ENCODE assay signal across 8 mouse cellular contexts in genomic region chr5:76974207-76974553, GRCm38 (mm10). TPM values are rescaled to one million over a fixed set of nuclear protein-coding genes. Genes with fewer than 3 reads are reported as not detected.
A peak's percentile ranks its signal among the peaks of the same experiment; 100 is the strongest.
DNase-seq lines count a peak whose midpoint lies in the region; ATAC-seq and TF ChIP-seq lines count a peak whose summit lies in the region.

No protein-coding gene starts in this region.

- 0 out of 2 replicates have a peak, but pooled peaks have one; percentile 13 for ATAC-seq in embryonic facial prominence, embryonic 13.5 days (ENCODE audit: insufficient number of reproducible peaks, insufficient read depth, low FRiP score, low TSS enrichment, low read depth)
- ATAC-seq in intestine, embryonic 16.5 days: peak; percentile 58; the same call in 1 of the 2 replicates

- H3K4me3 ChIP-seq in lung, adult 2 months (replicated peaks; ENCODE audit: extremely low read depth, low read depth, low read length): peak overlapping the region; percentile 100
- H3K4me3 ChIP-seq in embryonic facial prominence, embryonic 13.5 days: peak overlapping the region; percentile 86
- H3K4me3 ChIP-seq in intestine, embryonic 16.5 days (ENCODE audit: low read length): peak overlapping the region; percentile 78
- peak overlapping the region; percentile 99 for H3K4me3 ChIP-seq in myocyte

- no peak for DNase-seq in lung, adult 2 months
- no peak for DNase-seq in lung, adult 18-20 months
- DNase-seq in retina, embryonic 14.5 days (ENCODE audit: low spot score): no peak
- DNase-seq in urinary bladder, postnatal 4 days (ENCODE audit: low spot score in 2 of 2): no peak
- DNase-seq in lung, postnatal 14 days: no peak

- H3K36me3 ChIP-seq in embryonic facial prominence, embryonic 13.5 days: peaks cover 32% of the 10 kb centered on the region
- H3K36me3 ChIP-seq in intestine, embryonic 16.5 days (ENCODE audit: control insufficient read depth, insufficient read depth, low read length): no peaks in the 10 kb centered on the region
- H3K36me3 ChIP-seq in myocyte (ENCODE audit: control insufficient read depth, insufficient read depth): peaks cover 18% of the 10 kb centered on the region

- no peaks in the 10 kb centered on the region for H3K9me3 ChIP-seq in embryonic facial prominence, embryonic 13.5 days
- no peaks in the 10 kb centered on the region for H3K9me3 ChIP-seq in intestine, embryonic 16.5 days (ENCODE audit: control insufficient read depth, low read length)

- TF ChIP-seq POLR2A in lung, adult 2 months (IDR thresholded peaks at IDR 0.05; ENCODE audit: borderline replicate concordance, extremely low read depth, low read depth, low read length): no peak
- no peak for TF ChIP-seq POLR2A in myocyte (IDR thresholded peaks at IDR 0.05; ENCODE audit: insufficient read length, low read depth)

- H3ac ChIP-seq in myocyte (ENCODE audit: control insufficient read depth, insufficient read length): peak overlapping the region; percentile 84

- H3K27me3 ChIP-seq in embryonic facial prominence, embryonic 13.5 days: no peaks in the 10 kb centered on the region
- no peaks in the 10 kb centered on the region for H3K27me3 ChIP-seq in intestine, embryonic 16.5 days (replicated peaks; ENCODE audit: control insufficient read depth, insufficient read depth, low read length)
- H3K27me3 ChIP-seq in myocyte (ENCODE audit: control insufficient read depth, insufficient read depth, insufficient read length): no peaks in the 10 kb centered on the region

- H3K79me2 ChIP-seq in myocyte (ENCODE audit: control insufficient read depth, insufficient read depth): peaks cover 27% of the 10 kb centered on the region

- peak overlapping the region; percentile 89 for H3K4me2 ChIP-seq in embryonic facial prominence, embryonic 13.5 days
- H3K4me2 ChIP-seq in intestine, embryonic 16.5 days (ENCODE audit: low read depth, low read length): peak overlapping the region; percentile 62
- H3K4me2 ChIP-seq in myocyte (ENCODE audit: low read depth): peak overlapping the region; percentile 85

- peak overlapping the region; percentile 88 for H3K9ac ChIP-seq in embryonic facial prominence, embryonic 13.5 days
- peak overlapping the region; percentile 92 for H3K9ac ChIP-seq in intestine, embryonic 16.5 days (ENCODE audit: low read depth, low read length)

- H3K27ac ChIP-seq in embryonic facial prominence, embryonic 13.5 days: peak overlapping the region; percentile 91; the same call in 1 of the 2 replicates
- no peak overlapping the region for H3K27ac ChIP-seq in intestine, embryonic 16.5 days (ENCODE audit: low read length)

- TF ChIP-seq CTCF in lung, adult 2 months (IDR thresholded peaks at IDR 0.05; ENCODE audit: insufficient read depth, low read length): no peak

- H3K4me1 ChIP-seq in lung, adult 2 months (ENCODE audit: control insufficient read depth, insufficient read depth, low read length): peaks cover 7% of the 10 kb centered on the region
- peaks cover 21% of the 10 kb centered on the region for H3K4me1 ChIP-seq in embryonic facial prominence, embryonic 13.5 days
- peaks cover 11% of the 10 kb centered on the region; the same call in 1 of the 2 replicates for H3K4me1 ChIP-seq in intestine, embryonic 16.5 days (ENCODE audit: control insufficient read depth, insufficient read depth, low read length)

- 1% methylated on average over 17 of the region's 17 CpGs for WGBS in lung, adult 2 months
- WGBS in embryonic facial prominence, embryonic 13.5 days: 4% methylated on average over 17 of the region's 17 CpGs
- 2% methylated on average over 17 of the region's 17 CpGs for WGBS in intestine, embryonic 16.5 days

TF ChIP-seq in myocyte, 11 proteins besides CTCF, POLR2A, EP300 and RAD21:
- TF ChIP-seq MAX (IDR thresholded peaks at IDR 0.05; ENCODE audit: low read depth): no peak
- no peak for TF ChIP-seq REST (IDR thresholded peaks at IDR 0.05; ENCODE audit: insufficient read depth, insufficient read length)
- TF ChIP-seq USF1 (IDR thresholded peaks at IDR 0.05; ENCODE audit: low read depth): no peak
- no peak for TF ChIP-seq POLR2AphosphoS2 (IDR thresholded peaks at IDR 0.05; ENCODE audit: insufficient read length, low read depth)

RNA-seq across cellular contexts. Expression of gene Srp72, which starts 0.3 kb away (rescaled TPM):
- 15.1 and 21.6 TPM in 2 replicates for polyA plus RNA-seq in lung, adult 2 months (2012; rRNA removed)
- polyA plus RNA-seq in embryonic facial prominence, embryonic 13.5 days (2015; fragmentation: Nextera tagmentation; extraction: Ambion mirVana): 99.7 and 107 TPM in 2 replicates
- polyA plus RNA-seq in intestine, embryonic 16.5 days (2015; fragmentation: Nextera tagmentation; extraction: Ambion mirVana): 80.8 and 90.7 TPM in 2 replicates
- 54.2 TPM for polyA plus RNA-seq in myocyte (2012; fragmentation: generic; extraction: Trizol)

RNA-seq across cellular contexts. Expression of gene Ppat, which starts 22.8 kb away (rescaled TPM):
- polyA plus RNA-seq in lung, adult 2 months (2012; rRNA removed): 4.3 and 4.8 TPM in 2 replicates
- polyA plus RNA-seq in embryonic facial prominence, embryonic 13.5 days (2015; fragmentation: Nextera tagmentation; extraction: Ambion mirVana): 22.8 and 23.2 TPM in 2 replicates
- polyA plus RNA-seq in intestine, embryonic 16.5 days (2015; fragmentation: Nextera tagmentation; extraction: Ambion mirVana): 21.0 and 22.1 TPM in 2 replicates
- polyA plus RNA-seq in myocyte (2012; fragmentation: generic; extraction: Trizol): 6.9 TPM

RNA-seq across cellular contexts. Expression of gene Paics, which starts 23.1 kb away (rescaled TPM):
- polyA plus RNA-seq in lung, adult 2 months (2012; rRNA removed): 44.0 and 44.2 TPM in 2 replicates
- 279 and 283 TPM in 2 replicates for polyA plus RNA-seq in embryonic facial prominence, embryonic 13.5 days (2015; fragmentation: Nextera tagmentation; extraction: Ambion mirVana)
- polyA plus RNA-seq in intestine, embryonic 16.5 days (2015; fragmentation: Nextera tagmentation; extraction: Ambion mirVana): 150 and 169 TPM in 2 replicates
- polyA plus RNA-seq in myocyte (2012; fragmentation: generic; extraction: Trizol): 69.9 TPM

RNA-seq across cellular contexts. Expression of gene Arl9, which starts 29.7 kb away (rescaled TPM):
- not detected in 2 replicates for polyA plus RNA-seq in lung, adult 2 months (2012; rRNA removed)
- not detected in 2 replicates for polyA plus RNA-seq in embryonic facial prominence, embryonic 13.5 days (2015; fragmentation: Nextera tagmentation; extraction: Ambion mirVana)
- not detected in 2 replicates for polyA plus RNA-seq in intestine, embryonic 16.5 days (2015; fragmentation: Nextera tagmentation; extraction: Ambion mirVana)
- not detected for polyA plus RNA-seq in myocyte (2012; fragmentation: generic; extraction: Trizol)

RNA-seq across cellular contexts. Expression of gene Thegl, which starts 41.6 kb away (rescaled TPM):
- 0.18 and 0.65 TPM in 2 replicates for polyA plus RNA-seq in lung, adult 2 months (2012; rRNA removed)
- 0.11 and 0.41 TPM in 2 replicates for polyA plus RNA-seq in embryonic facial prominence, embryonic 13.5 days (2015; fragmentation: Nextera tagmentation; extraction: Ambion mirVana)
- 0.86 and 1.6 TPM in 2 replicates for polyA plus RNA-seq in intestine, embryonic 16.5 days (2015; fragmentation: Nextera tagmentation; extraction: Ambion mirVana)
- polyA plus RNA-seq in myocyte (2012; fragmentation: generic; extraction: Trizol): not detected
